Mouse (Mus musculus) spleen, adult 2 months (tissue): Measurements from ENCODE around the gene Slc25a26.

Experiments
- CTCF ChIP-seq: fragments of 200-500 bp; IDR thresholded peaks from 2 replicates; pipeline ENCODE4 v1.5.1; 2011; ENCODE audit warnings: mild to moderate bottlenecking, inconsistent platforms; ENCODE audit not compliant: insufficient read depth, insufficient read length, insufficient replicate concordance; ENCODE audit errors: extremely low read depth
- POLR2A ChIP-seq: fragments of 200-500 bp; IDR thresholded peaks from 2 replicates; pipeline ENCODE4 v1.6.1; 2011; ENCODE audit warnings: low read depth, low read length, inconsistent platforms

GRCm38 (mm10) chr6:94547239-94547638 is 47.1 kb downstream of the Slc25a26 start:
- TF ChIP-seq POLR2A = no peak
- no peak for TF ChIP-seq CTCF
